ENCODE assay signal across 8 mouse cellular contexts in genomic region chr14:17927469-17927868, GRCm38 (mm10).
DNase-seq lines count a peak whose midpoint lies in the region; ATAC-seq and TF ChIP-seq lines count a peak whose summit lies in the region.

No protein-coding gene starts in this region.

- no peaks in the 10 kb centered on the region for H3K9me3 ChIP-seq in midbrain, embryonic 13.5 days
- H3K9me3 ChIP-seq in midbrain, embryonic 11.5 days (ENCODE audit: control insufficient read depth, low read length), result no peaks in the 10 kb centered on the region
- no peaks in the 10 kb centered on the region for H3K9me3 ChIP-seq in forebrain, embryonic 16.5 days (ENCODE audit: control insufficient read depth, low read length)

- no peak overlapping the region for H3K9ac ChIP-seq in midbrain, embryonic 13.5 days (replicated peaks)
- H3K9ac ChIP-seq in midbrain, embryonic 11.5 days (ENCODE audit: low read length), result no peak overlapping the region
- no peak overlapping the region for H3K9ac ChIP-seq in forebrain, embryonic 16.5 days (replicated peaks; ENCODE audit: low read depth, low read length)

- ATAC-seq in midbrain, embryonic 13.5 days, result peak; percentile 56; the same call in 1 of the 2 replicates
- ATAC-seq in midbrain, embryonic 11.5 days (ENCODE audit: low FRiP score), result no peak
- ATAC-seq in forebrain, embryonic 16.5 days, result peak; percentile 43

- H3K27me3 ChIP-seq in midbrain, embryonic 13.5 days, result no peaks in the 10 kb centered on the region
- no peaks in the 10 kb centered on the region for H3K27me3 ChIP-seq in midbrain, embryonic 11.5 days (ENCODE audit: control insufficient read depth, insufficient read depth, low read length)
- H3K27me3 ChIP-seq in forebrain, embryonic 16.5 days (replicated peaks; ENCODE audit: control insufficient read depth, insufficient read depth, low read length), result no peaks in the 10 kb centered on the region
- H3K27me3 ChIP-seq in kidney, adult 2 months (replicated peaks; ENCODE audit: control insufficient read depth, insufficient read depth, low read length), result no peaks in the 10 kb centered on the region

- no peaks in the 10 kb centered on the region for H3K4me1 ChIP-seq in midbrain, embryonic 13.5 days (replicated peaks)
- no peaks in the 10 kb centered on the region for H3K4me1 ChIP-seq in midbrain, embryonic 11.5 days (ENCODE audit: control insufficient read depth, insufficient read depth, low read length)
- no peaks in the 10 kb centered on the region for H3K4me1 ChIP-seq in forebrain, embryonic 16.5 days (replicated peaks; ENCODE audit: control insufficient read depth, insufficient read depth, low read length)
- H3K4me1 ChIP-seq in kidney, adult 2 months (ENCODE audit: control insufficient read depth, insufficient read depth, low read length), result no peaks in the 10 kb centered on the region

- H3K4me2 ChIP-seq in midbrain, embryonic 13.5 days (replicated peaks), result no peak overlapping the region
- H3K4me2 ChIP-seq in midbrain, embryonic 11.5 days, result no peak overlapping the region
- H3K4me2 ChIP-seq in forebrain, embryonic 16.5 days (ENCODE audit: low read length), result no peak overlapping the region

- H3K36me3 ChIP-seq in midbrain, embryonic 13.5 days, result no peaks in the 10 kb centered on the region
- no peaks in the 10 kb centered on the region for H3K36me3 ChIP-seq in midbrain, embryonic 11.5 days (ENCODE audit: control insufficient read depth, insufficient read depth, low read length)
- no peaks in the 10 kb centered on the region for H3K36me3 ChIP-seq in forebrain, embryonic 16.5 days (ENCODE audit: control insufficient read depth, insufficient read depth)
- H3K36me3 ChIP-seq in kidney, adult 2 months (ENCODE audit: control insufficient read depth, insufficient read depth, low read length), result no peaks in the 10 kb centered on the region

- no peak for DNase-seq in midbrain, embryonic 11.5 days (ENCODE audit: low spot score, missing footprints)
- DNase-seq in brain, adult 2 months (ENCODE audit: low read depth, low spot score), result peak; percentile 92
- peak; percentile 61 for DNase-seq in kidney, adult 2 months
- peak; percentile 78 to 87 for DNase-seq in left cerebral cortex, postnatal 14 days (ENCODE audit: low spot score in 2 of 2)
- DNase-seq in skeletal muscle tissue, adult 2 months (ENCODE audit: low read depth, low spot score), result peak; percentile 40
- no peak for DNase-seq in natural killer cell, adult 2 months (ENCODE audit: low spot score in 2 of 2)

- TF ChIP-seq POLR2A in kidney, adult 2 months (IDR thresholded peaks at IDR 0.05; ENCODE audit: low read depth, low read length), result no peak

- no peak overlapping the region for H3K4me3 ChIP-seq in midbrain, embryonic 13.5 days (replicated peaks)
- H3K4me3 ChIP-seq in midbrain, embryonic 11.5 days (ENCODE audit: low read depth, low read length), result no peak overlapping the region
- H3K4me3 ChIP-seq in forebrain, embryonic 16.5 days (replicated peaks; ENCODE audit: low read length), result no peak overlapping the region
- no peak overlapping the region for H3K4me3 ChIP-seq in kidney, adult 2 months (ENCODE audit: insufficient read depth, low read depth, low read length)

- H3K27ac ChIP-seq in midbrain, embryonic 13.5 days, result no peak overlapping the region
- H3K27ac ChIP-seq in midbrain, embryonic 11.5 days (ENCODE audit: low read depth, low read length), result no peak overlapping the region
- no peak overlapping the region for H3K27ac ChIP-seq in forebrain, embryonic 16.5 days (ENCODE audit: low read length)
- no peak overlapping the region for H3K27ac ChIP-seq in kidney, adult 2 months (ENCODE audit: insufficient read depth, low read depth, low read length)

- TF ChIP-seq CTCF in kidney, adult 2 months (conservative IDR thresholded peaks at IDR 0.05; ENCODE audit: insufficient read depth, insufficient read length, low read depth, low read length), result peak; percentile 82

- intact Hi-C loops in left cerebral cortex, postnatal 14 days (cut with DNase I), result loop anchor here (2.0 to 10.0 kb wide), 2 partner anchors 267 to 523 kb away; partner anchors contain the start of gene Thrb

- WGBS in midbrain, embryonic 13.5 days, result 31% methylated on average over 1 of the region's 1 CpGs
- 23% methylated on average over 1 of the region's 1 CpGs for WGBS in midbrain, embryonic 11.5 days
- WGBS in forebrain, embryonic 16.5 days, result 10% methylated on average over 1 of the region's 1 CpGs
- 45% methylated on average over 1 of the region's 1 CpGs for WGBS in kidney, adult 2 months

Comparison
In these comparisons a context has a peak if more than half of its experiments do, and no peak if none do; other contexts are left out.
1. DNase-seq: peak in brain, adult 2 months (single experiment), kidney, adult 2 months (single experiment), left cerebral cortex, postnatal 14 days (2 of 2) and skeletal muscle tissue, adult 2 months (single experiment); none in midbrain, embryonic 11.5 days (single experiment) and natural killer cell, adult 2 months (0 of 2).